Mouse (Mus musculus): ENCODE results near the gene Cop1. TPM values are rescaled to one million over a fixed set of nuclear protein-coding genes. Genes with fewer than 3 reads are reported as not detected.
A peak's percentile ranks its signal among the peaks of the same experiment; 100 is the strongest.

Cop1 gene
- polyA plus RNA-seq, 1 experiment from 2014 or later = 74.4 TPM

GRCm38 (mm10) chr1:159334157-159334556, 102.0 kb downstream of the Cop1 start:
- no peak for ATAC-seq (ENCODE audit: low FRiP score)

DNA sequence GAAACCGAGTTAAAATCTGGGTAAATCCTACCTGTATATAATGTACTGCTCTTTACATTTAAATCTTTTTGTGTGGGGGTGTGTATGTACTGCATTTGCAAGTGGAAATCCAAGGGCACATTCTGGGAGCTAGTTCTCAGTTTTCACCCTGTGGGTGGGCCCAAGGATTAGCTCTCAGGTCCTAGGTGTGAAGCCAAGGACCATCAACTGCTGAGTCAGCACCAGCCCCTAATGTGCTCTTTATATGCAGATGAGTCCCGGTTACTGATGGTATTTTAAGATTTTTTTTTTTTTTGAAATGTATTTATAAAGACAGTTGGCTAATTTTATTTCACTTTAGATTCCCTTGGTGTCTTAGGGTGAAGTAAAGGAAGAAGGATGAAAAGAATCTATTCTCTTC, 110.2 kb downstream of the Cop1 start:
- Histone ChIP-seq H3K4me2 (replicated peaks) (no peak overlapping the region), H3K4me1 (replicated peaks; ENCODE audit: control insufficient read depth, insufficient read depth, low read length) (no peaks in the 10 kb centered on the region), H3K36me3 (replicated peaks; ENCODE audit: control insufficient read depth, insufficient read depth) (peaks cover 32% of the 10 kb centered on the region), H3K9me3 (ENCODE audit: control insufficient read depth, low read length) (no peaks in the 10 kb centered on the region), H3K27me3 (ENCODE audit: control insufficient read depth, insufficient read depth, low read length) (no peaks in the 10 kb centered on the region), H3K27ac (no peak overlapping the region), H3K4me3 (replicated peaks; ENCODE audit: low read length) (no peak overlapping the region), H3K9ac (no peak overlapping the region)
- DNase-seq (ENCODE audit: low spot score) (no peak), ATAC-seq (ENCODE audit: low FRiP score) (no peak)
- WGBS = 63% methylated on average over 2 of the region's 2 CpGs

More at GRCm38 (mm10) chr1:159334157-159334556, 102.0 kb downstream of the Cop1 start:
- Histone ChIP-seq H3K27ac (no peak overlapping the region), H3K9me3 (ENCODE audit: control insufficient read depth, low read length) (no peaks in the 10 kb centered on the region), H3K36me3 (replicated peaks; ENCODE audit: control insufficient read depth, insufficient read depth) (peaks cover 23% of the 10 kb centered on the region; the same call in 1 of the 2 replicates), H3K4me1 (replicated peaks; ENCODE audit: control insufficient read depth, insufficient read depth, low read length) (no peaks in the 10 kb centered on the region), H3K27me3 (ENCODE audit: control insufficient read depth, insufficient read depth, low read length) (no peaks in the 10 kb centered on the region), H3K4me2 (replicated peaks) (no peak overlapping the region), H3K9ac (no peak overlapping the region), H3K4me3 (replicated peaks; ENCODE audit: low read length) (no peak overlapping the region)
- DNase-seq (ENCODE audit: low spot score) = no peak
- whole genome bisulfite sequencing = 82% methylated on average over 4 of the region's 4 CpGs

DNA sequence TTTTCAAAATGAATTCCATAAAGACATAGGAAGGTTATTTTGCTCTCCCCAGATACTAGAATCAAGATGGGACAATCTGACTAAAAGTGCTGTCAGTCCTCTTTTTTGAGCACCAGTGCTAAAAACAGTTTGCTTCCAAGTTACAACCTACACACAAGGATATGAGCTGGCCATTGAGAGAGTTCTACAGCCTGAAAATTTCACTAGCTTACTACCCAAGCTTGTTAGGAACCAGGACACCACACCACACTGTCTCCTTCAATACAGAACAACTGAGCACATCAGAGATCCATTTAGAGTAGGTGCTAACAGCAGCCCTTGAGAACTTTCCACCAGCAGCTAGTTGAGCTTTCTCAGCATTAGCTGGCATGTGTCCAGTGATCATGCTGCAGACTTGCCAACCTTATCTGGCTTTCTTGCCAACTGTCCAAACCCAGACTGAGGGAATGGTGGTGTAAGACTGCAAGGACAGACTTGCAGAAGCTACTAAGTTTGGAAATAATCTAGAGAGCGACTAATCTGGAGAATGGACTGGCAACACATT, 123.0 kb downstream of the Cop1 start:
- WGBS = 97% methylated on average over 1 of the region's 1 CpGs
- Histone ChIP-seq H3K4me2 (replicated peaks) (no peak overlapping the region), H3K4me3 (replicated peaks; ENCODE audit: low read length) (no peak overlapping the region), H3K27me3 (ENCODE audit: control insufficient read depth, insufficient read depth, low read length) (no peaks in the 10 kb centered on the region), H3K9me3 (ENCODE audit: control insufficient read depth, low read length) (no peaks in the 10 kb centered on the region), H3K9ac (no peak overlapping the region), H3K27ac (no peak overlapping the region), H3K4me1 (replicated peaks; ENCODE audit: control insufficient read depth, insufficient read depth, low read length) (no peaks in the 10 kb centered on the region), H3K36me3 (replicated peaks; ENCODE audit: control insufficient read depth, insufficient read depth) (peaks cover 24% of the 10 kb centered on the region)
- no peak for DNase-seq (ENCODE audit: low spot score)
- ATAC-seq (ENCODE audit: low FRiP score) = no peak

- Histone ChIP-seq H3K27ac (no peak overlapping the region), H3K4me3 (replicated peaks; ENCODE audit: low read length) (no peak overlapping the region), H3K4me1 (replicated peaks; ENCODE audit: control insufficient read depth, insufficient read depth, low read length) (no peaks in the 10 kb centered on the region), H3K9ac (no peak overlapping the region), H3K9me3 (ENCODE audit: control insufficient read depth, low read length) (no peaks in the 10 kb centered on the region), H3K27me3 (ENCODE audit: control insufficient read depth, insufficient read depth, low read length) (no peaks in the 10 kb centered on the region), H3K4me2 (replicated peaks) (no peak overlapping the region), H3K36me3 (replicated peaks; ENCODE audit: control insufficient read depth, insufficient read depth) (peaks cover 5% of the 10 kb centered on the region)
- ATAC-seq (ENCODE audit: low FRiP score) (no peak), DNase-seq (ENCODE audit: low spot score) (no peak)
- 69% methylated on average over 5 of the region's 5 CpGs for WGBS
Observed at GRCm38 (mm10) chr1:159358713-159359112, 126.6 kb downstream of the Cop1 start.

DNA sequence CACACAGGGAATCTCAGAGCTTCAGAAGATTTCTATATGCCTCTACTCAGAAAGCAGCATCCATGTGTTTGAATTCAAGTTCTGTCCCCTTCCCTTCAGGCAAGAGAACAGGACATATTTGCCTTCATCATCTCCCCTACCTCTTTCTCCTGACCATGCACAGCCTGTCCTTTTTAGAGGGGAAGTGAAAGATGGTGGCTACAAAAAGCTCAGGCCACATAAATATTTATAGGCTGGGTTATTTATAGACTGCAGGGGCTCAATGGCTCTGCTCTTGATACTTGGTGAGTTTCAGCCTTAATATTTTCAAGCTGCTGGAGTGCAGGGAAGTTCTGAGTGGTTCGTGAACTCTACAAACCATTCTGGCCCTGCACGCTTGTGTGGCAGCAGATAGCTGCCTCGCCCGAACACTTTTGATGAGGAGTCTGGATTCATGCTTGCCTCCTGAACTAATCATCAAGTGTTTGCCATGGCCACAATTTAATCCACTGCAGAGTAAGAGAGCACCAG, 139.8 kb downstream of the Cop1 start:
- Histone ChIP-seq H3K4me2 (replicated peaks) (no peak overlapping the region), H3K4me1 (replicated peaks; ENCODE audit: control insufficient read depth, insufficient read depth, low read length) (no peaks in the 10 kb centered on the region), H3K9ac (no peak overlapping the region), H3K4me3 (replicated peaks; ENCODE audit: low read length) (no peak overlapping the region), H3K27me3 (ENCODE audit: control insufficient read depth, insufficient read depth, low read length) (no peaks in the 10 kb centered on the region), H3K9me3 (ENCODE audit: control insufficient read depth, low read length) (no peaks in the 10 kb centered on the region), H3K36me3 (replicated peaks; ENCODE audit: control insufficient read depth, insufficient read depth) (no peaks in the 10 kb centered on the region), H3K27ac (no peak overlapping the region)
- DNase-seq (ENCODE audit: low spot score) (no peak), ATAC-seq (ENCODE audit: low FRiP score) (no peak)
- WGBS = 88% methylated on average over 4 of the region's 4 CpGs

DNA sequence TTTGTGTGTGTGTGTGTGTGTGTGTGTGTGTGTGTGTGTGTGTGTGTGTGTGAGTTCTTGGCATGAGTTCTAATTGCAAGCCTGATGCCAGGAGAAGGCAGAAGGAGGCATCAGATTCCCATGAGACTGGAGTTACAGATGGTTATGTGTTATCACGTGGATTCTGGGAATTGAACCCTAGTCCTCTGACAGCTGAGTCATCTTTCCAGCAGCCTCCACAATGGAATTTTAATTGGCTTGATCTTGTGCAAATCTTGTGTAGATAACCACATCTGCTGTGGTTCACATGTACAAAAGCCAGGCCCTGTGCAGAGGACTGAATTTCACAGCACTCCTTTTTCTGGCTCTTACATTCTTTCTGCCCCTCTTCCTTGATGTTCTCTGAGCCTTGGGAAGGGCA, 150.1 kb downstream of the Cop1 start:
- no peak overlapping the region for H3K4me3 ChIP-seq (replicated peaks; ENCODE audit: low read length)
- H3K9ac ChIP-seq = no peak overlapping the region
- no peaks in the 10 kb centered on the region for H3K9me3 ChIP-seq (ENCODE audit: control insufficient read depth, low read length)
- no peaks in the 10 kb centered on the region for H3K27me3 ChIP-seq (ENCODE audit: control insufficient read depth, insufficient read depth, low read length)
- no peak overlapping the region for H3K27ac ChIP-seq
- ATAC-seq (ENCODE audit: low FRiP score) (no peak), DNase-seq (ENCODE audit: low spot score) (no peak)
- H3K4me2 ChIP-seq (replicated peaks) = no peak overlapping the region
- no peaks in the 10 kb centered on the region for H3K36me3 ChIP-seq (replicated peaks; ENCODE audit: control insufficient read depth, insufficient read depth)
- 64% methylated on average over 1 of the region's 1 CpGs for WGBS
- H3K4me1 ChIP-seq (replicated peaks; ENCODE audit: control insufficient read depth, insufficient read depth, low read length) = no peaks in the 10 kb centered on the region

DNA sequence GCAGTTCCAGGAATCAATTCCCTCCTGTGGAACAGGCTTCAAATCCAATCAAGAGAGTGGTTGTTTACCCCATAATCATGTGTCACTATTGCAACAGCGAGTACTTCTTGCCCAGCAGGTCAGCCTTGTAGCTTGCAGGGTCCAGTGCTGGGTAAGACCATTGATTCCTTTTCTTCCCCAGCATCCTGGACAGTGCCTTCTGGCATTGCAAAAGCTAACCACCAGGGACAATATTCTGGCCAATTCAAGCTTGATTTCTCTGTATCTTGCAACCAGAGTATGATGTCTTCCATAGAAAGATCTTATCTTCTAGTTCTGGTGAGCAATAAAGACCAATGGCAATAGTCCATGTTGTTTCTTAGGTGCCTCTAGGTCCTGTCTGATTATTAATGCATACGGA, 150.8 kb downstream of the Cop1 start:
- H3K36me3 ChIP-seq (replicated peaks; ENCODE audit: control insufficient read depth, insufficient read depth) = no peaks in the 10 kb centered on the region
- no peak overlapping the region for H3K4me2 ChIP-seq (replicated peaks)
- H3K9me3 ChIP-seq (ENCODE audit: control insufficient read depth, low read length) = no peaks in the 10 kb centered on the region
- DNase-seq (ENCODE audit: low spot score) (no peak), ATAC-seq (ENCODE audit: low FRiP score) (no peak)
- no peaks in the 10 kb centered on the region for H3K27me3 ChIP-seq (ENCODE audit: control insufficient read depth, insufficient read depth, low read length)
- no peak overlapping the region for H3K9ac ChIP-seq
- H3K4me1 ChIP-seq (replicated peaks; ENCODE audit: control insufficient read depth, insufficient read depth, low read length) = no peaks in the 10 kb centered on the region
- no peak overlapping the region for H3K4me3 ChIP-seq (replicated peaks; ENCODE audit: low read length)
- H3K27ac ChIP-seq = no peak overlapping the region
- 85% methylated on average over 2 of the region's 2 CpGs for WGBS

- ATAC-seq (ENCODE audit: low FRiP score) (no peak), DNase-seq (ENCODE audit: low spot score) (no peak)
- Histone ChIP-seq H3K9ac (no peak overlapping the region), H3K4me2 (replicated peaks) (no peak overlapping the region), H3K9me3 (ENCODE audit: control insufficient read depth, low read length) (no peaks in the 10 kb centered on the region), H3K36me3 (replicated peaks; ENCODE audit: control insufficient read depth, insufficient read depth) (no peaks in the 10 kb centered on the region), H3K27ac (no peak overlapping the region), H3K4me1 (replicated peaks; ENCODE audit: control insufficient read depth, insufficient read depth, low read length) (no peaks in the 10 kb centered on the region), H3K27me3 (ENCODE audit: control insufficient read depth, insufficient read depth, low read length) (no peaks in the 10 kb centered on the region), H3K4me3 (replicated peaks; ENCODE audit: low read length) (no peak overlapping the region)
- WGBS = 46% methylated on average over 5 of the region's 5 CpGs
Observed at GRCm38 (mm10) chr1:159386458-159386857, 154.3 kb downstream of the Cop1 start.

DNA sequence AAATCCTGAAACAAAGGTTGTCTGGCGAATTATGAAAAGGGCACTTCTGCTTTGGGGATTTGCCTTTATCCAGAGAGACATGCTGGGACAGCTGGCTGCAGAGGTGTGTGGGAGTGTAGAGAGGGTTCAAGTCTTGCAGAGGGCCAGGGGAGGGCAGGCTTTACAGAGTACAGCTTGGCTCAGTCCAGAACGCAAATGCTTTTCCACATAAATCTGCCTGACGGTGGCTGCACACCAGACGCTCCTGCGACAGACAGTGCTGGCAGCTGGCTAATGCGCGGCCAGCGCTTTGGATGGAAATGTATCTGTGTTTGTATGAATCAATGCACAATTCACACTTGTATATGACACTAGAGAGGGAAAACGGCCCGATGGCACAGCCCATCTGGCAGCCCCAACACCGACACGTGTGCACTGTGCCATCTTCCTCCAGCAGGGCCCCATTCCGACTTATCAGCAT, 156.5 kb downstream of the Cop1 start:
- DNase-seq (ENCODE audit: low spot score) (no peak), ATAC-seq (ENCODE audit: low FRiP score) (peak; percentile 77)
- Histone ChIP-seq H3K4me2 (replicated peaks) (no peak overlapping the region), H3K4me3 (replicated peaks; ENCODE audit: low read length) (no peak overlapping the region), H3K9me3 (ENCODE audit: control insufficient read depth, low read length) (no peaks in the 10 kb centered on the region), H3K27me3 (ENCODE audit: control insufficient read depth, insufficient read depth, low read length) (no peaks in the 10 kb centered on the region), H3K36me3 (replicated peaks; ENCODE audit: control insufficient read depth, insufficient read depth) (no peaks in the 10 kb centered on the region), H3K27ac (no peak overlapping the region), H3K4me1 (replicated peaks; ENCODE audit: control insufficient read depth, insufficient read depth, low read length) (peaks cover 8% of the 10 kb centered on the region), H3K9ac (no peak overlapping the region)
- WGBS = 67% methylated on average over 13 of the region's 13 CpGs

GRCm38 (mm10) chr1:159390049-159390448, 157.9 kb downstream of the Cop1 start:
- peaks cover 8% of the 10 kb centered on the region for H3K4me1 ChIP-seq (replicated peaks; ENCODE audit: control insufficient read depth, insufficient read depth, low read length)
- H3K4me3 ChIP-seq (replicated peaks; ENCODE audit: low read length) = no peak overlapping the region
- no peaks in the 10 kb centered on the region for H3K27me3 ChIP-seq (ENCODE audit: control insufficient read depth, insufficient read depth, low read length)
- 25% methylated on average over 14 of the region's 14 CpGs for WGBS
- DNase-seq (ENCODE audit: low spot score) = peak; percentile 74
- H3K9me3 ChIP-seq (ENCODE audit: control insufficient read depth, low read length) = no peaks in the 10 kb centered on the region
- H3K27ac ChIP-seq = no peak overlapping the region
- no peak overlapping the region for H3K4me2 ChIP-seq (replicated peaks)
- no peak overlapping the region for H3K9ac ChIP-seq
- ATAC-seq (ENCODE audit: low FRiP score) = no peak
- H3K36me3 ChIP-seq (replicated peaks; ENCODE audit: control insufficient read depth, insufficient read depth) = no peaks in the 10 kb centered on the region

Measured in hindbrain, embryonic 14.5 days (tissue).